Mouse (Mus musculus): ENCODE results near the gene Osbp2. TPM values are rescaled to one million over a fixed set of nuclear protein-coding genes. Genes with fewer than 3 reads are reported as not detected.

The Osbp2 gene
- polyA plus RNA-seq, 1 experiment from 2014 or later, result 0.32 TPM

DNA sequence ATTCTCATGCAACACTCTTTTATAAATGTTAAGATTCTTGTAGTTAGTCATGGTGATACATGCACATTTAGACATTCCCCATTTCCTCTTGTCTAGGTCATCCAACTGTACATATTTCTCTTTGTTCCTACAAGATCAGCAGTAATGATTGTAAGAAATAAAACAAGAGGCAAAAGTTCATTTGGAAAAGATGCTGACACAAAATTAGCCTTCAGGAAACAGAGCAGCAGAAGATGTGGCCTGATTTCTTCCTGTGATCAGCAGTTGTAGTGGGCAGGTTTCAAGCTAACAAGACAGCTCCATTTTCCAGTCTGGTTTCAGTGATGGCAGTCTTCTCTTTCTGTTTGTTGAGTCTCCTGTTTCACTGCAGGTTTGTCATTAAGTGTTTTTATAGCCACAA is 47.8 kb downstream of the Osbp2 start:
- Histone ChIP-seq H3K27ac (ENCODE audit: poor library complexity, severe bottlenecking) (no peak overlapping the region), H3K36me3 (no peaks in the 10 kb centered on the region)
- no peak for ATAC-seq (ENCODE audit: insufficient number of reproducible peaks, low FRiP score)

DNA sequence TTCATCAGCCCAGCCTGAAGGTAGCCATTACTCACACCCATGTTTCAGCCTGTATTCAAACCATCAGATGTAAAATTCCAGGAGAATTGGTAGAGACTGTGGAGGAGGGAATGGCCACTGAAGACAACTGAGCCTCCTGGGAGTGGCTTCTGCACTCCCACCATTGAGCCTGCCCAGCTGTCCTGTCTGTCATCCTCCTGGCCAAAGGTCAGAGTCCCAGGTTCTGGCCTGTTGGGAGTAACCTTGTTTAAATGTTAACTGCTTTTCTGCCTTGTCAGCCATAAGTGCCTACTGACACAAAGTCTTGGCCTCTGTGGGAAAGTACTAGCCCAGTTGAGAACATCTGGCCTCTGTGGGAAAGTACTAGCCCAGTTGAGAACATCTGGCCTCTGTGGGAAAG is 50.4 kb downstream of the Osbp2 start:
- ATAC-seq (ENCODE audit: insufficient number of reproducible peaks, low FRiP score), result no peak
- Histone ChIP-seq H3K27me3 (replicated peaks) (no peaks in the 10 kb centered on the region), H3K9me3 (replicated peaks) (no peaks in the 10 kb centered on the region; the same call in 1 of the 2 replicates), H3K4me2 (no peak overlapping the region), H3K36me3 (no peaks in the 10 kb centered on the region), H3K4me3 (no peak overlapping the region), H3K9ac (no peak overlapping the region), H3K4me1 (replicated peaks) (no peaks in the 10 kb centered on the region), H3K27ac (ENCODE audit: poor library complexity, severe bottlenecking) (no peak overlapping the region)

More for the DNA sequence above, 47.8 kb downstream of the Osbp2 start:
- H3K4me3 ChIP-seq, result no peak overlapping the region
- H3K9me3 ChIP-seq (replicated peaks), result no peaks in the 10 kb centered on the region; the same call in 1 of the 2 replicates
- H3K4me2 ChIP-seq, result no peak overlapping the region
- no peaks in the 10 kb centered on the region for H3K27me3 ChIP-seq (replicated peaks)
- H3K4me1 ChIP-seq (replicated peaks), result no peaks in the 10 kb centered on the region
- H3K9ac ChIP-seq, result no peak overlapping the region

- Histone ChIP-seq H3K9ac (no peak overlapping the region), H3K9me3 (replicated peaks) (peaks cover 4% of the 10 kb centered on the region; the same call in 1 of the 2 replicates), H3K27ac (ENCODE audit: poor library complexity, severe bottlenecking) (no peak overlapping the region), H3K4me3 (no peak overlapping the region), H3K36me3 (no peaks in the 10 kb centered on the region), H3K27me3 (replicated peaks) (no peaks in the 10 kb centered on the region), H3K4me1 (replicated peaks) (no peaks in the 10 kb centered on the region), H3K4me2 (no peak overlapping the region)
- WGBS, result 27% methylated on average over 3 of the region's 3 CpGs
- ATAC-seq (ENCODE audit: insufficient number of reproducible peaks, low FRiP score), result no peak
Observed at GRCm38 (mm10) chr11:3808162-3808561, 55.5 kb downstream of the Osbp2 start.

- 28% methylated on average over 3 of the region's 3 CpGs for WGBS
- Histone ChIP-seq H3K27ac (ENCODE audit: poor library complexity, severe bottlenecking) (no peak overlapping the region), H3K36me3 (no peaks in the 10 kb centered on the region), H3K9me3 (replicated peaks) (peaks cover 4% of the 10 kb centered on the region; the same call in 1 of the 2 replicates), H3K9ac (no peak overlapping the region), H3K4me1 (replicated peaks) (no peaks in the 10 kb centered on the region), H3K27me3 (replicated peaks) (no peaks in the 10 kb centered on the region), H3K4me3 (no peak overlapping the region), H3K4me2 (no peak overlapping the region)
- no peak for ATAC-seq (ENCODE audit: insufficient number of reproducible peaks, low FRiP score)
Observed at GRCm38 (mm10) chr11:3805362-3805761, 58.3 kb downstream of the Osbp2 start.

DNA sequence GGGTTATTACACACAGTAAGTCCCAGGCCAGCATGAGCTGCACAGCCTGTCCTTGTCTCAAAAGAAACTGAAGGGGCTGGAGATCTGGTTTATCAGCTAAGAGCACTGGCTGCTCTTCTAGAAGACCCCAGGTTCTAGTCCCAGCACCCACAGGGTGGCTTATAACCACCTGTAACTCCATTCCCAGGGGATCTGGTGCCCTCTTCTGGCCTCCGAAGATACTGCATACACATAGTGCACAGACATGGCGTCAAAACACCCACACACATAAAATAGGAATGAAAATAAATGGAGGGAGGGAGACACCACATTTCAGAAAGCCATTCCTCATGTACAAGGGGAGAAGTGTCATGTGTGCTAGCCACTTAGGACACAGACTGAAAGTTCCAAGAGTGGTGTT is 59.1 kb downstream of the Osbp2 start:
- no peaks in the 10 kb centered on the region for H3K36me3 ChIP-seq
- ATAC-seq (ENCODE audit: insufficient number of reproducible peaks, low FRiP score), result no peak
- H3K27ac ChIP-seq (ENCODE audit: poor library complexity, severe bottlenecking), result no peak overlapping the region
- H3K4me1 ChIP-seq (replicated peaks), result no peaks in the 10 kb centered on the region
- H3K4me3 ChIP-seq, result no peak overlapping the region
- WGBS, result 89% methylated on average over 2 of the region's 2 CpGs
- no peaks in the 10 kb centered on the region for H3K27me3 ChIP-seq (replicated peaks)
- H3K9ac ChIP-seq, result no peak overlapping the region
- no peak overlapping the region for H3K4me2 ChIP-seq
- H3K9me3 ChIP-seq (replicated peaks), result peaks cover 4% of the 10 kb centered on the region; the same call in 1 of the 2 replicates

DNA sequence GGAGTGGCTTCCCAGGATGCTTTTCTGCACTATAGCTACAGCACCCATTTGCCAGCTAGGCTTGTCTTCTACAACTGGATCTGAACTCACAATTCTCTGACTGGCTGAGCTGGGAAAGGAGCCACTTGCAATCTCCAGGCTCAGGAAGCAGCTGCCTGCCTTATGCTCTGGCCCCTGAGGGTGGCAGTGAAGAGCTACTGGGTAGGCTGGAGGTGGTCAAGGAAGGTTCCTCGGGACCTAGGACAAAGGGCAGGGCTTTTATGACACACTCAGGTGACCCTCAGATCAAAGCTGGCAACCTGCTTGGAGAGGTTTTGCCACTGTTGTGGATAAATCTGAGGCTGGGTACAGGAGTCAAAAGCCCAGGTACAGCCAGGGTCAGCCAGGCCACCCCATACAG is 61.6 kb downstream of the Osbp2 start:
- H3K4me3 ChIP-seq, result no peak overlapping the region
- no peaks in the 10 kb centered on the region for H3K4me1 ChIP-seq (replicated peaks)

DNA sequence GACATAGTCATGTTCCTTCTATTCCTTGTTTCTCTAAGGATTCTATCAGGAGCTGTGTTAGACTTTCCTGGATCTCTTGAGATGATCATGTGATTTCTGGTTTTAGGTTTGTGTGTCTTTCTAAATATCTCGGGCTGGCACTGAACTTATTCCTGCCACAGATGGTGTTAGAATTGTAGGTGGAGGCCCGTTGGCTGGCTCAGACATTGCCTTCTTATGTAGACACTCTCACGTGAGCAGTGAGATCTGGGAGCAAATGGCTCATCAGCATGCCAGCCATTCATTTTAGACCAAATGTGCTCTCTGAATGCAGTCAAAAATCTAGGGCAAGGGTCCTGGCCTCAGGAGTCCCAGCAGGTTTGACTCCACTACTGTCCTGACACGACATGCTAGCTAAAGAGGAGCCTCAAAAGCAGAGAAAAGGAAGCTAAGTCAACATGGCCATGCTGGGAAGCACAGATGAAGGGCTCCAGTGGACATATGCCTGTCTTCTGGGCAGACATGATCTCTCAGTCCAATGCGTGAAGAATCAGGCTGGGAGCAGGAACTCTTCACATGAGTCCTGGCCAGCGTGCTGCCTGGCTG is 66.0 kb downstream of the Osbp2 start:
- Histone ChIP-seq H3K27me3 (replicated peaks) (no peaks in the 10 kb centered on the region), H3K4me2 (no peak overlapping the region), H3K4me3 (no peak overlapping the region), H3K9me3 (replicated peaks) (peaks cover 12% of the 10 kb centered on the region), H3K9ac (no peak overlapping the region), H3K27ac (ENCODE audit: poor library complexity, severe bottlenecking) (no peak overlapping the region), H3K36me3 (no peaks in the 10 kb centered on the region), H3K4me1 (replicated peaks) (no peaks in the 10 kb centered on the region)
- WGBS, result 81% methylated on average over 6 of the region's 6 CpGs
- ATAC-seq (ENCODE audit: insufficient number of reproducible peaks, low FRiP score), result no peak

More for the DNA sequence above, 61.6 kb downstream of the Osbp2 start:
- Histone ChIP-seq H3K9ac (no peak overlapping the region), H3K4me2 (no peak overlapping the region), H3K27me3 (replicated peaks) (no peaks in the 10 kb centered on the region), H3K9me3 (replicated peaks) (peaks cover 8% of the 10 kb centered on the region), H3K36me3 (no peaks in the 10 kb centered on the region), H3K27ac (ENCODE audit: poor library complexity, severe bottlenecking) (no peak overlapping the region)
- no peak for ATAC-seq (ENCODE audit: insufficient number of reproducible peaks, low FRiP score)
- 37% methylated on average over 1 of the region's 1 CpGs for WGBS

DNA sequence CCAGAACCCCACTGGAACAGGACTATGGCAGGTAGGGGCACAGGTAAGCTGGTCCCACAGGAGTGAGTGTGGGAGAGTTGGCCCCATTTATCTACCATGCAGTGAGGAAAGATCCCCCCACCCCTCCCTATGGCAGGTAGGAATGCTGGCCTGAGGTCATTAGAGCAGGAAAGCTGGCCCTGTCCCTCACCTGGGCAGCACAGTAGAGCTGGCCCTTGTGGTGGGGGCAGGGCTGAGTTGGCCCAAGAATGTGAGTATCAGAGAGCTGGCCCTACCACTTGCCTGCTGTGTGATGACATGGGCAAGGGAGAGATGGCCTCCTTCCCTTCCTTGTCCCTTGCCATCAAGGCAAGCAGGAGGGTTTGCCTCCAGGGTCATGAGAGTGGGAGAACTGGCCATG is 73.0 kb downstream of the Osbp2 start:
- H3K4me1 ChIP-seq (replicated peaks), result no peaks in the 10 kb centered on the region
- no peaks in the 10 kb centered on the region for H3K36me3 ChIP-seq
- H3K4me3 ChIP-seq, result no peak overlapping the region
- H3K27me3 ChIP-seq (replicated peaks), result peaks cover 8% of the 10 kb centered on the region; the same call in 1 of the 2 replicates
- H3K27ac ChIP-seq (ENCODE audit: poor library complexity, severe bottlenecking), result no peak overlapping the region
- H3K9me3 ChIP-seq (replicated peaks), result peaks cover 5% of the 10 kb centered on the region
- H3K4me2 ChIP-seq, result no peak overlapping the region
- H3K9ac ChIP-seq, result no peak overlapping the region
- ATAC-seq (ENCODE audit: insufficient number of reproducible peaks, low FRiP score), result no peak

DNA sequence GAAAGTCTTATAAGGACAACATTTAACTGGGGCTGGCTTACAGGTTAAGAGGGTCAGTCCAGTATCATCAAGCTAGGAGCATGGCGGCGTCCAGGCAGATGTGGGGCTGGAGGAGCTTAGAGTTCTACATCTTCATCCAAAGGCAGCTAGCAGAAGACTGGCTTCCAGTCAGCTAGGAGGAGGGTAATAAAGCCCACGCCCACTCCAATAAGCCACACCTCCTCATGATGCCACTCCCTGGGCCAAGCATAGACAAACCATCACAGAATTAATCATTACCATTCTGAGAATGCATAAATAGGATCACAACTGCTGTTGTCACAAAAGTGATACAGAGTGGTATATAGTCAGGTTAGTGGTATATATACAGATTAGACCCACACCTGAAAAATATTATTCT is 73.8 kb downstream of the Osbp2 start:
- Histone ChIP-seq H3K4me1 (replicated peaks) (no peaks in the 10 kb centered on the region), H3K4me3 (no peak overlapping the region), H3K9me3 (replicated peaks) (peaks cover 5% of the 10 kb centered on the region), H3K27me3 (replicated peaks) (peaks cover 8% of the 10 kb centered on the region; the same call in 1 of the 2 replicates), H3K9ac (no peak overlapping the region), H3K4me2 (no peak overlapping the region), H3K27ac (ENCODE audit: poor library complexity, severe bottlenecking) (no peak overlapping the region), H3K36me3 (no peaks in the 10 kb centered on the region)
- 72% methylated on average over 3 of the region's 3 CpGs for WGBS
- ATAC-seq (ENCODE audit: insufficient number of reproducible peaks, low FRiP score), result no peak

- 31% methylated on average over 6 of the region's 6 CpGs for WGBS
- H3K36me3 ChIP-seq, result no peaks in the 10 kb centered on the region
- no peak overlapping the region for H3K4me2 ChIP-seq
- H3K27ac ChIP-seq (ENCODE audit: poor library complexity, severe bottlenecking), result no peak overlapping the region
- ATAC-seq (ENCODE audit: insufficient number of reproducible peaks, low FRiP score), result no peak
- H3K9ac ChIP-seq, result no peak overlapping the region
- no peak overlapping the region for H3K4me3 ChIP-seq
- peaks cover 8% of the 10 kb centered on the region; the same call in 1 of the 2 replicates for H3K27me3 ChIP-seq (replicated peaks)
- no peaks in the 10 kb centered on the region for H3K4me1 ChIP-seq (replicated peaks)
- H3K9me3 ChIP-seq (replicated peaks), result peaks cover 3% of the 10 kb centered on the region
Observed at GRCm38 (mm10) chr11:3786564-3786963, 77.1 kb downstream of the Osbp2 start.

- 33% methylated on average over 4 of the region's 4 CpGs for WGBS
- peaks cover 10% of the 10 kb centered on the region for H3K4me1 ChIP-seq (replicated peaks)
- no peak overlapping the region for H3K27ac ChIP-seq (ENCODE audit: poor library complexity, severe bottlenecking)
- H3K4me3 ChIP-seq, result no peak overlapping the region
- no peak overlapping the region for H3K9ac ChIP-seq
- no peaks in the 10 kb centered on the region; the same call in 1 of the 2 replicates for H3K9me3 ChIP-seq (replicated peaks)
- H3K27me3 ChIP-seq (replicated peaks), result peaks cover 61% of the 10 kb centered on the region
- no peaks in the 10 kb centered on the region for H3K36me3 ChIP-seq
- H3K4me2 ChIP-seq, result no peak overlapping the region
- no peak for ATAC-seq (ENCODE audit: insufficient number of reproducible peaks, low FRiP score)
Observed at GRCm38 (mm10) chr11:3775263-3775644, 88.4 kb downstream of the Osbp2 start.
